ENCODE assay signal across 18 mouse cellular contexts in genomic region chr7:135924641-135925040, GRCm38 (mm10).
"Had no signal": no experiment of that assay in that cellular context is flagged by ENCODE, and none has a peak within 500 bp of the region (broad histone marks: within the 10 kb centered on the region; RNA-seq: fewer than 3 reads in every experiment).

No protein-coding gene starts in this region.

- H3K9me3 ChIP-seq: midbrain, embryonic 10.5 days; midbrain, embryonic 12.5 days; neural tube, embryonic 13.5 days had no signal

- H3K36me3 ChIP-seq: midbrain, embryonic 10.5 days; midbrain, embryonic 12.5 days; neural tube, embryonic 13.5 days had no signal

- DNase-seq: lung, adult 18-20 months; lung, embryonic 14.5 days; lung, postnatal 10 days; lung, postnatal 4 days; midbrain, embryonic 14.5 days; right cerebral cortex, adult 18-20 months; right cerebral cortex, postnatal 25 days; right cerebral cortex, postnatal 4 days; spleen, adult 18-20 months; thymus, adult 18-20 months; thymus, postnatal 14 days; thymus, postnatal 36 days had no signal

- H3K27me3 ChIP-seq: midbrain, embryonic 12.5 days; neural tube, embryonic 13.5 days had no signal

- H3K27ac ChIP-seq: liver, embryonic 14.5 days; midbrain, embryonic 10.5 days; midbrain, embryonic 12.5 days; neural tube, embryonic 13.5 days had no signal

- H3K4me1 ChIP-seq: midbrain, embryonic 10.5 days; midbrain, embryonic 12.5 days; neural tube, embryonic 13.5 days had no signal

- H3K4me2 ChIP-seq: lung, embryonic 14.5 days; midbrain, embryonic 12.5 days; neural tube, embryonic 13.5 days had no signal

- H3K9ac ChIP-seq: liver, embryonic 14.5 days; lung, embryonic 14.5 days; midbrain, embryonic 12.5 days; neural tube, embryonic 13.5 days had no signal

- H3K4me3 ChIP-seq: midbrain, embryonic 10.5 days; midbrain, embryonic 12.5 days; myocyte; neural tube, embryonic 13.5 days had no signal

- ATAC-seq: midbrain, embryonic 16.5 days had no signal
